Mouse (Mus musculus): Measurements from ENCODE around the gene Tas2r123.

Gene Tas2r123

DNA sequence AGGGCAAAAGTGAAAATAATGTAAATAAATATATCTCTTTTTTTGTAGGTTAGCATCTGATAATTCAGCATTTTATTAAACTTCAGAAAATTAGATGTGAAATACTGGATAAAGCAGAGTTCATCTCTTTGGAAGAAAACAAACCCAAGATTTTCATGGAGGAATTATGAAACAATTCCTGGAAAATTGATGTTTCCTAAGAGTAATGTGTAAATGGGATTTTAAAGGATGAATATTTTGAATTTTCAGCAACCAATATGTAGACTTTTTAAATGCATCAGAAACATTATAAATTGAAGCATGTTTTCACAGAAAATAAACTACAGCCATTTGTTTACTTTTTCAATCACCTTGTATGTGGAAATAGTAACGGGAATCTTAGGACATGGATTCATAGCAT, at the start of gene Tas2r123:
Tas2r123 (plus strand) TSS at position 301 of the 400 bp plus-strand sequence.
- DNase-seq (ENCODE audit: low spot score in 2 of 2): no peak

DNA sequence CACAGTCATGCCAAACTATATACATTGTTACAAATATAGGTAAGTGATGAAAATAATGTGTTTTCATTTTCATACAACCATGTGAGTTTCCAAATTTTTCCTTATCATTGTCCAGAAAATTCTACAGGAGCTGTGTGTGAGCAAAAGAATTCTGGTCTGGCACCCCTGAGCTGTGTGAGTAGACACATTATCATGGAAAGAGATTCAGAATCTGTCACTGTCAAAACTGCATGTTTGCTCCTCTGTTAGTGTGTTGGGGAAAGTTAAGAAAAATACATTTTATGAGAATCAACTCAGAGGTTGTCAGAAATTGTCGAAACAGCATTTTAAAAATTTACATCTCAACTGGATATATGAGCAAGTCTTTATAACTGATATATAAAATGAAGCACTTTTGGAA, 44.4 kb upstream of the Tas2r123 start, which contains the start of gene Tas2r117:
Tas2r117 (plus strand) TSS at position 301 of the 400 bp plus-strand sequence.
- DNase-seq (ENCODE audit: low spot score in 2 of 2): no peak

DNA sequence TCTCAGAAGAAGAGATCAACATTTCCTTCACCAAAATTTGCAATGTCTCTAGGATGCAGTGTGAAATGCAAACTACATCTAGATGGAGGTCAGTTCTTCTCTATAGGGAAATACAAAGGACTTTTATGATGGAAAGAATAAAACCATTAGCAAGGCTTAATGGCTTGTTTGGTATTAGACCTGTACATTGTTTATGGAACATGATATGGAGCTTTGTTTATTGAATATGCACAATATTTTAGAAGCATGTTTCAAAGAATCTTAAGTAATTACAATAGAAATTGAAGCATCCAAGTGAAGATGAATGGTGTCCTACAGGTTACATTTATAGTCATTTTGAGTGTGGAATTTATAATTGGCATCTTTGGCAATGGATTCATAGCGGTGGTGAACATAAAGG, 8.2 kb downstream of the Tas2r123 start, which contains the start of gene Tas2r116:
Tas2r116 (plus strand) TSS at position 301 of the 400 bp plus-strand sequence.
- no peak for DNase-seq (ENCODE audit: low spot score in 2 of 2)

DNA sequence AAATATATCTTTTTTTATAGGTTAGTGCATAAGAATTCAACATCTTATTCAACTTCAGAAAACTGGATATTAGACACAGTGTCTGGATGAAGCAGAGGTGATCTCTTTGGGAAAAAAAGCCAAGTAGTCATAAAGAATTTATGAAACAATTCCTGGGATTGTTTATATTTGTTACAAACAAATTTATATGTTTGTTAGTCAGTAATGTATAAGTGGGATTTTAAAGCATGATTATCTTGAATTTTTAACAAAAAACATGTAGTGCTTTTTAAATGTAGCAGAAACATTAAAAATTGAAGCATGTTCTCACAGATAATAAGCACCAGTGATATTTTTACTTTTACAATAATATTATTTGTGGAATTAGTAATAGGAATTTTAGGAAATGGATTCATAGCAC, 20.8 kb downstream of the Tas2r123 start, which contains the start of gene Tas2r110:
Tas2r110 (plus strand) TSS at position 301 of the 400 bp plus-strand sequence.
- no peak for DNase-seq (ENCODE audit: low spot score in 2 of 2)

DNA sequence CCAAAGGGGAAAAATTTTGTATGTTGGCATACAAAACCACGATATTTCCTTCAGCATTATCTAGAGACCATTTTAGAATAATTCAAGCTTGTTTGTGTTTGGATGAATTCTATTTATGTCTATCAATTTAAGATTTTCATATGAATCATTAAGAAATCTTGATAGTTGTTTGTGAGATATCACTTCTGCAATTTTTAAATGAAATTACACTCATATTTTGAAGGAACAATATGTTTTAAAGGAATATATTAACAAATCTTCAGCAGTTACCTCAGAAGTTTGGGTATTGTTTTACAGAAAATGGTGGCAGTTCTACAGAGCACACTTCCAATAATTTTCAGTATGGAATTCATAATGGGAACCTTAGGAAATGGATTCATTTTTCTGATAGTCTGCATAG, 45.8 kb downstream of the Tas2r123 start, which contains the start of gene Tas2r113:
Tas2r113 (plus strand) TSS at position 301 of the 400 bp plus-strand sequence.
- no peak for DNase-seq (ENCODE audit: low spot score in 2 of 2)
